Mouse (Mus musculus): ENCODE data around the gene Ldlrap1. TPM values are rescaled to one million over a fixed set of nuclear protein-coding genes. Genes with fewer than 3 reads are reported as not detected.
"Not testable (repeated sequence)": the region's sequence is repeated elsewhere in the genome, so short reads cannot be mapped to it uniquely, and the experiment has no call there.

Gene Ldlrap1
- polyA plus RNA-seq (2012; rRNA removed) = 17.9 and 21.4 TPM in 2 replicates

DNA sequence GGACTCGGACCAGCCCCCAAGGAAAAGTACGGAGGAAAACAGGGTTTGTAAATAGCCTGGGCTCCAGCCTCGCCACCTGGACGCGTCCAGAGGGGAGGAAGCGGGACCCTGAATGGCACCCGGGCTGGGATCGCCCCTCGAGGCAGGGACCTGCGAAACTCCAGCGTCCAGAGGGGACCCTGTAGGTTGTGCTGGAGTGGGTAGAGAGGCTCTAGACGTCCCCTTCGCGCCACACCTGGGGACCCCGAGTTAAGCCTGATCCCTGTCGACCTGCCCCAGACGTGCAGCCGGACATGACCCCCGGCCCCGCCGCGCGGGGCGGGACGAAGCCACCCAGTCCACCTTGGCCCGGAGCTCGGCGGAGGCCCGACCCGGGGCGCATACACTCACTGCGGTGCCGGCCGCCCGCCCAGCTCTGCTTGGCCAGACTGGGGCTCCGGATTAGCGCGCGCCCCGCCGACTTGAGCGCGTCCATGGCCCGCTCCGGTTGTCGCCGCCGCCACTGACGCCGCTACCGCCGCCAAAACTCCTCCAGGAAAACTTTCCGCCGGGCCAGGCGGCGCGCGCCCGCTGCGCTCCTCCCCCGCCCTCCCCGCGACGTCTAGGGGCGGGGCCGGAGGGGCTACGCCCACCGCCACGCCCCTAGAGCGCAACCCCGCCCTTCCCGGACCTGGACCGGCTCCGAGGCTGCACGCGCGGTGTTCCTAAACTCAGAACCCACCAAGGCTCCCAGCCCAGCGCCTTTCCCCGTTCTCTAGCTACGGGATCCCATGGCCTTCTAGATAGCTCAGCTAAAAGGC is at the start of gene Ldlrap1:
Gene Ldlrap1, minus strand, starts transcription at position 599 of the 800 bp plus-strand sequence.
- DNase-seq (ENCODE audit: low spot score) = peak; percentile 83

DNA sequence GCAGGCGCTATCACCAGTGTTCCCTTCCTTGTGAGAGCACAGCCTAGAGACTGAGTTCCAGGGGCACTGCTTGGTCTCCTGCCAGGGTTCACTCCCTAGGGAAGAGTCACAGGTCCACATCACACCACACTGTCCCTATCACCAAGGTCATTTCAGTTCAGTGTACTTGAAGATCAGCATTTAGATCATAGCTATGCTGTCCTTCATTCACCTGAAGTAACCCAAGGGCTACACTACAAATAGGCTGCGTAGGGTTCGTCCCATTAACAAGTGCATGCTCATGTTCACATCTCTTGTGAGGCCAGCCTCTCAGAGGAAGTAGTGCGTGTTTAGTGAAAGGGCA is 46.4 kb upstream of the Ldlrap1 start:
- no peak for DNase-seq (ENCODE audit: low spot score)

DNA sequence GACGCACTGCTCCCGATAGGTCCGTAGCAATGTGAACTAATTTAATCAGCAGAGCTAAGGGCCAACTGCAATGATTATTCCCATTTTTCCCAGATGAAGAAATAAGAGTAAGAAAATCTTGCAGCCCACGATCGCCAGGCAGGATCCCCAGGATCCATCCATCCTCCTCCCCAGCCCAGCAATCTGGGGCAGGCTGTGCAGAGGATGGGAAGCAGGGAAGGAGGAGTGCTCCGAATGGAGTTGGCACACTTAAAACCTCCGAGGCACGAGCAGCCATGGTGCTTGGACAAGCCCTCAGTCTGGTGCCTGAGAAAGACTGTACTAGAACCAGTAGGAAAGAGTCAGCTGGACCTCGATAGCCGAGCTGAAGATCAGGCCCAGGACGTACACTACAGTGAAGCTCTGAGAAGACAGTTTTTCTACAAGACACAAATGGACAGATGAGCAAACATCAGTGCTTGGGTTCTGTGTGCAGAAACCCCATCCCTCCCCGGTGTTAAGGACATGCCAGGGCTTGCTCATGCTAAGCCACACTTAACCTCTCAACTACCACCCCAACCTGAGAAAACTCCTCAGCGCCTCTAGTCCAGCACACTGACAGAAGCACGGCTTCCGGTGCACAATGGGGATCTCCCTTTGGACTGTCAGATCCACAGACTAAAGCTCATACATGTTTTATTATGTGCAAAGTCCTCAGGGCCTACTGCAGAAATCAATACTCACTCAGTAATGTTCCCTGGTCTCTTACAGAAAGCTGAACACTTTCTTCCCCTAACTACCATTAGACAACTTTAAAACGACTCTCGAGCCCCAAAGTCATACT is 45.8 kb upstream of the Ldlrap1 start:
- no peak for DNase-seq (ENCODE audit: low spot score)

DNA sequence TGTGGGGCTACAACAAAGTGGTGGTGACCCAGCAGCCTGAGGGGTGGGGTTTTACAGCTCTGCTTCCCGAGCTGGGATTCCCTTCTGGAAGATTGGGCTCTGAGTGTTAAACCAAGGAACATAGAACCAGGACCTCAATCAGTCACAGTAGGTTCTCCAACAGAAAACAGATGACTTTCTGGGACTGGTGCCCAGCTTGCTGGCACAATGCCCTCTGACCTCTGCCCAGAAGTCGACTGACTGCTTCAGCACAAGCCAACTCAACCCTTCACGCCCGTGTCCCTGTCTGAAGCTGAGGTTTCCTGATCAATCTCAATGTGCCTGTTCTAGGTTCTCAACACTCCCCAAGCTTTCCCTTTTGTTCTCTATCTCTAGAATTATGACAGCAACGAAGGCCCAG is 36.9 kb upstream of the Ldlrap1 start:
- DNase-seq (ENCODE audit: low spot score) = peak; percentile 60

DNA sequence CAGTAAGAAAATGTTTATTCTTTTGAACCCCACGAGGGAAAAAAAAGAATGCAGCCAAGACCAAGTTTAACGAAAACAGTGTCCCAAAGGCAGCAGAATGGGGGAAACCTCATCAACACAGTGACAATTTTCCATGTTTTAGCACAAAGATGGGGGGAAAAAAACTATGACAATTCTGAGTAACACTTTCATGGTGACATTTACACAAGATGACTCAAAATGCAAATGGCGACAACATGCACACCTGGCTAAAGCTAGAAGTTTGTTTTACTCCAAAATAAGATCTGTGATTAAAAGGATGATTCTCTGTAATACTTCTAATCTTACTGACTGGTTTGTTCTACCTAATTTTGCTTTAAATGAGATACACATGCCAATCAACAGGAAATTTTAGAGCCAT is 34.9 kb upstream of the Ldlrap1 start:
- no peak for DNase-seq (ENCODE audit: low spot score)

DNA sequence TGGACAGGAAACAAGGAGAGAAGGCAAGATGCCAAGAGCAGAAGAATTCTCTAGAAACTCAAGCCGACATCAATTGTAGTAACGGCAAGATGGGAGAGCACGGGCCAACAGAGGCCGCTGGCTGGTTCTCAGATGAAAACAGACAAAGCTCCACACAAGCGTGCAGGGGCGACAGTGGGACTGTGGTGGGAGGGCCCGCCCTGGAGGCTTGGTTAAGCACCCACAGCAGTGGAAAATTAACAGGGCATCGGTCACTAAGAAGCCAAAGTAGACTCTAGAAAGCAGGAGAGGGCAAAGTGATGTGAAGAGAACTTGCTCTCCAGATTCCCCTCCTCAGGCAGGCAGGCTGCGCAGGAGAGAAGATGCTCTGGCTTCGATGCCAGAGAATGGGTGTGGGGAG is 34.3 kb upstream of the Ldlrap1 start:
- DNase-seq (ENCODE audit: low spot score) = no peak

DNA sequence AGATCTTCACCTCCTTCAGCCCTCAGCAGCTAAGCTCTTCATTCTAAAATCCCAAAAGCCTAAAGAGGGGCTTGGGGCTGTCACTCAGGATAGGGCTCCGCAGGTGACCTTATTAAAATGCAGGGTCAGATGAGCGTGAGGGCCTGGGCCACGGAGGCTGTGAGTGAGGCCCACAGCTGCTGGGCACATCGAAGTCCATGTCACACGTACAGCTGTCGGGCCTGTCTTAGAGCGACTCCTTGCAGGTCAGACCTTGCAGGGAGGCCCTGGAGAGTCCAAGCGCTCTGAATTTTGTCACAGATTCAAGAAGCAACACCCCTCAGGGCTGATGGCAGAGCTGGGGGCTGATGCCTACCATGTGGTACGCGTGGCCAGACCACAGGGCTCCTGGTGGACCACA is 32.9 kb upstream of the Ldlrap1 start:
- DNase-seq (ENCODE audit: low spot score) = no peak

DNA sequence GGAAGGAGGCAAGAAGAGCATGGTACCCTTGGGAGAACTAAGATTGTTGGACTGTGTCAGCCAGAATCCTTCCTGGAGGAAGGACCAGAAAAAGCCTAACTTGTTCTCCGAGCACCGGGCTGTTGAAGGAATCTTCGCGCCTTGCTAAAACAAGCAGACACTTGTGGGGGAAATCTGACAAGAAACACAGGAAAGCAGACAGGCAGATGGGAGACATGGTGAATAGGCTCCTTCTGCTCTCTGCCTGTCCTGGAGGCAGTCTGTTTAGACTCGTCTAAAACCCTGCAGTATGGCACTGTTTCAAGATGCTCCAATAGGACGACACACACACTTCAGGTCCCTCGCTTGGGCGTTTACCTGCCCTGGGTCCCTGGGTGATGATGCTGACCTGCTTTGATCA is 32.3 kb upstream of the Ldlrap1 start:
- DNase-seq (ENCODE audit: low spot score) = no peak

DNA sequence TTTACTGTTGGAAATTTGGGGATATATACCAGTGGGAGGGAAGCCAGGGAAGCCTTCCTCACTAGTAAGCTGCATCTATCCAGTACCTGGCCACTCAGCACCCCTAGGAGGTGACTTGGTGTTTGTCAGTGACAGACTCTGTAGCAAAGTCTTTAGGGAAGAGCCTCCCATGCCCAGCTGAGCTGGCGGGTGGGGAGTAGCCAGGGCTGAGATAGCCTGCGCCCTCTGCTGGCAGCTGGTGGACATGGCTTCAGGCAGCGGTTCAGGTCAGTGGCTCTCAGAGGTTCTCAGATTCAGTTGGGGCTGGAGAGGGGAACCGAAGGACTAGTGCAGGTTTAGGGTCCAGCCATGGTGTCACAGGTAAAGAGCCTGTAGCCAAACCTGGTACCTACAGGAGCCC is 31.4 kb upstream of the Ldlrap1 start:
- peak; percentile 49 for DNase-seq (ENCODE audit: low spot score)

DNA sequence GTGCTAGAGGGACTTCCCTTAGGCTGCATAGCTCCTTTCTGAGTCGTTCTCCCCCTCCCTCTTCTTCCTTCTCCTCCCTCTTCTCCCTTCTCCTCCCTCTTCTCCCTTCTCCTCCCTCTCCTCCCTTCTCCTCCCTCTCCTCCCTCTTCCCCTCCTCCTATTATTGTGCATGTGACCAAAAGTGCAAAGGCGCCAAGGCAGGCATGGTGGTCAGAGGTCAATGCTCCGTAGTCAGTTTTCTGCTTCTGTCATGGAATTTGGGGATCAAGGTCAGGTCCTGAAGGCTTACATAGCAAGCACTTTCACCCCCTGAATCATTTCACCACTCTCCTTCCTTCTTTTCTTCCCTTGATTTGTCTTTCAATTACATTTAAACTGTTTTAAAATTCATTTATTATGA is 31.0 kb upstream of the Ldlrap1 start:
- DNase-seq (ENCODE audit: low spot score) = no peak

DNA sequence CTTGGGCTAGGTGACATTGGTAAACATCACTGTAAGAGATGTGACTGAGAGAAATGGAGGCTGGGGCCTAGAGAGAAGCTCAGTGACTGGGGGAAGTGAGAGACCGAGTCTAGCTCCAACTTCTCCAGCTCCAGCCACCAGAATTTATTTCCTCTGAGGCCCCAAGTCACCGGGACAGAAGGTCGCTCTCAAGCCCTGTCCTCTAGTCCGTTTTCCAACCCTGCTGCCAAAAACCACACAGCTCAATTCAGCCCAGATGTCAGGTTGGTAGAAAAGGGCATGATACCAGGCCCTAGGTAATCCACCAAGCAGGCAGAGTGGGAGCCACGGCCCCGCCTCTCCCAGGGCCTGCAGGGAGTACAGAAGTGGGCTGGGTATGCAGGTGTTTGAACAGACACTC is 29.8 kb upstream of the Ldlrap1 start:
- DNase-seq (ENCODE audit: low spot score) = no peak

DNA sequence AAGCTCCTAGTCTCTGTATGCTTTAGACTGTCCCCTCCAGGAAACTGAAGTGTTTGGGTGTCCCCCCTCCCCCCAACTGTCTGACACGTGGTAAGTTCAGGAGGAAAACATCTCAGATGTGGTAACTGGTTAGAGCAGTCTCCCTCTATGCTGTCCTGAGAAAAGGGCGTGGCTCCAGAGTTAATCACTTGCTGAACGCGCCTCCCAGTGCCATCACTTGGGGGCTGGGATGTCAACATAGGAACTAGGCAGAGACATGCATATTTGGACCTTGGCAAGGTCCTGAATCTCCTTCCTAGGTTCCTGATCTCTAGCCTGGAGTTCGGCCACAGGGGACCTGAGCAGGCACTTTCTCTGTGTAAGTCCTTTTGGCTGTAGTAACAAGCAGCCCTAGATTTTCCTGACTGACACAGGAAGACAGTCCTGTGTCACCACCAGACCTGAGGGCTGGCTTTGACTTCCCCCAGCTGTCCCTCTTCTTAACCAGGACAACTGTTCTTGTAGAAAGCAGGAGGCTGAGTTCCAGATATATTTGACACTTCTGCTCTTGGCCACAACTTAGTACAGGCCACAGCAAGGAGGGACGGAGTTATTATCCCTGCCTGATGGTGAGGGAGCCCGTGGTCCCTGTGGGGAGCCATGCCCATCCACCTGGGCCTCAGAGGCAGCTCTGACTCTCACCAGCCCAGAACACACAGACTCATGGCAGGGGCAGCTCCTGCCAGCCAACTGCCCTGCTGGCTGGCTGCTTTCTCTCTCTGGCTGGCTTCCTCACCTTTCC is 28.9 kb upstream of the Ldlrap1 start:
- no peak for DNase-seq (ENCODE audit: low spot score)

DNA sequence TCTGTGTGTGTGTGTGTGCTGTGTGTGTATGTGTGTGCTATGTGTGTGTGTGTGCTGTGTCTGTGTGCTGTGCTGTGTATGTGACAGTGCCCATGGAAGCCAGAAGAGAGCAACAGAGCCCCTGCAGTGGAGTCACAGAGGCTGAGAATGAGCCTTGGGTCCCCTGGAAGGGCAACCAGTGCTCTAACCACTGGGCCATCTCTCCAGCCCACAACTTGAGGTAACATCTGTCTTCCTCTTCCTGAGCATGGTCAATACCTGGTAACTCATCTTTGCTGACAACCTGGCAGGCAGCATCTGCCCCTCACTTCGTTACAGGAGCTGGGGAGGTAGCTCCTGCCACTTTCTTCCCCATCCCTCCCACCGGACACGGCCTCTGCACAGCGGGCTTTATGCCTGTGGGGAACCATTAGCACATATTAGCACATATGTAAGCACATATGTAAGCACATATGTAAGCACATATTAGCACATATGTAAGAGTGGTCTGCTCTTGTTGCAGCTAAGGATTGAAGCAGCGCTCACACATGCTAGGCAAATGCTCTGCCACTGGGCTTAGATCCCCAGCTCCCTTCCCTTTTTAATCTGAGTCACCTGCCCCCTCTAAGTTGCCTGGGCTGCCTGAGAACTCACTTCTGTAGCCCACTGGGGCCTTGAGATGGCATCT is 28.1 kb upstream of the Ldlrap1 start:
- DNase-seq (ENCODE audit: low spot score) = no peak

DNA sequence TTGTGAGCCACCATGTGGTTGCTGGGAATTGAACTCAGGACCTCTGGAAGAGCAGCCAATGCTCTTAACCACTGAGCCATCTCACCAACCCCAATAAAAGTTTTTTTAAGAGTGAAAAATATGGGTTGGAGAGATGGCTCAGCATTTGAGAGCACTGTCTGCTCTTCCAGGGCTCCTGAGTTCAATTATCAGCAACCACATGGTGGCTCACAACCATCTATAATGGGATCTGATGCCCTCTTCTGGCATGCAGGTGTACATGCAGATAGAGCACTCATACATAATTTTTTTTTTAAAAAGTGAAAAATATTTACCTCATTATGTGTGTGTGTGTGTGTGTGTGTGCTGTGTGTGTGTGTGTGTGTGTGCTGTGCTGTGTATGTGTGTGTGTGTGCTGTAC is 27.1 kb upstream of the Ldlrap1 start:
- DNase-seq (ENCODE audit: low spot score) = not testable (repeated sequence)

DNA sequence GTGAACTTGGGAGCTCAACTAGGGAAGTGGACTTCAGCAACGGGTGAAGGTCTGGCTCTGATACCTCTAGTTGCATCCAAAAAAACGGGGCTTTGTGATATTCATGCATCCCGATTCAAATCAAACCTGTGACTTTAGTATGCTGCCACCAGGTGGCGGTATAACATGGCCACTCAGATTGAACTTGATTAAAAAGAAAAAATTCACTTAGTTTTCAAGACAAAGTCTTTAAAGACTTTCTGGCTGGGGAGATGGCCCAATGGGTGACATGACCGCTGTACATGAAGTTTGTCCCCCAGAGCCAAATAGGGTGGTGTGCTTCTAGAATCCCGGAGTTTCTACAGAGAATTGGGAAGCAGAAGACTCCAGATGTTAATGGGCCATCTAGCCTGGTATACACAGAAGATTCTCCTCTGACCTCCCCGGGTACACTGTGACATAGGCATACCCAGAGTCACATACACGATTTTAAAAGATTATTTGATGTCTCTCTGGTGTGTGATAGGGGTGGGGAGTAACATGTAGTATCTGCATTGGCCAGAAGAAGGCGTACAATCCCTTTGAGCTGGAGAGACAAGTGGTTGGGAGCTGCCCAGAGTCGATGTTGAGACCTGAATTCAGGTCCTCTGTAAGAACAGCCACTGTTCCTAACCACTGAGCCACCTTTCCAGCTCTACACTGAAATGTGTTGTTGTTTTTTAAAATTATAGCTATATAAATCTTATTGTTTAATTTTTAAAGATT is 25.6 kb upstream of the Ldlrap1 start:
- DNase-seq (ENCODE audit: low spot score) = no peak

DNA sequence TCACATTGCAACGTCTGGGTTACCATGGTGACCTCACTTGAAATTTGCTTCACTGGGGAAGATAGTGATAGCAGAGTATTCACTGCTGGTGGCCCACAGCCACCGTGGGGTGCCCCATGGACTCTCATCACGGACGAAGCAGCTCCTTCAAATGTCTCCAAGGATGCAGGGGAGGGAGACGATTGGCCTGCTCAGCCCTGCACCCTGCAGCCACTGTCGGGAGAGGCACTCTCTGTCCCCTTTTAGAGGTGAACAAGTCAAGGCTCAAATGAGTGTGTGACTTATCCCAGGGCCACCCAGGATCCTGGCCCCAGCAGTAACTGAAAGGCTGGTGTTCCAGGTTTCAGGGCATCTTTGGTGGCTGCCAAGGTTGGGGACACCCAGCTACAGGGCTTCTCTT is 23.9 kb upstream of the Ldlrap1 start:
- no peak for DNase-seq (ENCODE audit: low spot score)

DNA sequence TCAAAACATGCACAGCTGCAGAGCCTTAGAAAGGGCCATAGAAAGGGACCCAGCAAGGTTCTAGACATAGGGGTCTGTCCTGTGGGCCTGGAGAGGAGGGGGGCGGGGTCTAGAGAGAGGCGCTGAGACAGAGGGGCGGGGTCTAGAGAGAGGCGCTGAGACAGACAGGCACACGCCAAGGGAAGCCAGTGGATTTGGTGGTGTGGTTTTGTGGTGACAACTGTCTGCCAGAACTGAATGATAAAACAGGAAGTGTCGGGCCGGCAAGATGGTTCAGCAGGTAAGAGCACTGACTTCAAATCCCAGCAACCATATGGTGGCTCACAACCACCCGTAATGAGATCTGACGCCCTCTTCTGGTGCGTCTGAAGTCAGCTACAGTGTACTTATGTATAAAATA is 19.1 kb upstream of the Ldlrap1 start:
- DNase-seq (ENCODE audit: low spot score) = no peak

DNA sequence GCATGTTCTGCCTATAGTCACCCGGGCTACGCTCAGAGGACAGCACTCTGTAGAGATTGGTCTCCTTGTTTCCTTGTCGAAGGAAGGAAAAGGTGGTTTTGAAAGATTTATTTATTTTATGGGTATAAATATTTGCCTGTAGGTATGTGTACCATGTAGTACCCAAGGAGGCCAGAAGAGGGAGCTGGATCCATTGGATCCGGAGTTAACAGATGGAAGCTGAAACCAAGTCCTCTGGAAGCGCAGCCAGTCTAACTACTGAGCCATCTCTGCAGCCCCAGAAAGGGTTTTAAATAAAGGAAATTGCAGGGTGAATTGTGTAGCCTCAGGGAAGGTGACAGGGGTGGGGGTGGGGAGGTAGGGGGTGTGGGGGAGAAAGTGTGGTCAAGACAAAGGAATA is 16.9 kb upstream of the Ldlrap1 start:
- DNase-seq (ENCODE audit: low spot score) = no peak

DNA sequence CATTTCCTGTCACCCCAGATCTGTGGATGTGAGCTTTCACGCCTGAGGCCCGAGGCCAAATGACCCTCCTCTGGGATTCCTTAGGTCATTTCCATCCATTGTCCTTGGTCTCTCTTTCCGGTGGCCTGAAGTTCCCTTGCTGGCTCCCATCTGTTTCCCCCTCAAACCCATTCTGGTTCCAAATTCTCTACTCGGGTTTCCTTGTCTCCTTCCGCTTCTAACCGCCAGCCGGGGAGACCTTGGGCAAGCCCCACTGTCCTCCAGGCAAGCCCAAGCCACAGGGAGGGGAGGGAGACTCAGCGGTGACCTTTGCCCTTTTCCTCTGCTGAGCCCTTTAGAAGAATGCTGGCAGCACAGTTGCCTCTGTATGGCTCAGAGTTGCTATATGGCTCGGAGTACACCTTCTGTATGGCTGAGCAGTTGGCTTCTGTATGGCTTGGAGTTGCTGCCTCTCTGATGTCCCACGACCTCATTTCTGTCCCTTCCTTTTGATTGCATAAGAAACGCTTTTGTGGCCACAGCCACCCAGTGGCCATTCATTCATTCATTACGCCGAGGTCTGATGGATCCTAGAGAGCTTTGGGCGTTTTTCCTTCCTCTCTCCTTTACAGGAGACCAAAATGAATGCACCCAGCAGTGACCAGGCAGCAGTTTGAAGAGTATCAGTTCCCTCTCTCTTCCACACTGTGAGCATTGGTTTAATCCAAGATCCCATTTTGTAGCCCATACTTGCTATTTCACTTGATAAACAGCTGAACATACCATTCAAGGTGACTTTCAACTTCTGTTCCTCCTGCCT is 11.5 kb upstream of the Ldlrap1 start:
- DNase-seq (ENCODE audit: low spot score) = no peak

DNA sequence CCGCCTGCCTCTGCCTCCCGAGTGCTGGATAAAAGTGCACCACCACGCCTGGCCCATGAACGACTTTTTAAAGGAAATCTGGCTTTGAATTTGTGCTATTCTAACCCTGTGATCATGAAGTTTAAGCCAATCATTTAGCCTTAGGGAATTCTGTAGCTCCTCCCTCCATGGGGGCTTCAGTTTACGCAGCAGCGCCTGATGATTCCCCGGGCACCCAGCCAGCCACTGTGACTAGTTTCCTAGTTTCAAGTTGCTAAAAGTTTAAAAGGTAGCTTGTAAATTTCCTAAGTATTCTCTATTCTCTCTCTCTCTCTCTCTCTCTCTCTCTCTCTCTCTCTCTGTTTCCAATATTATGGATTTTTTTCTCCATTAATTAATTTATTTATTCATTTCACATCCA is 8.4 kb upstream of the Ldlrap1 start:
- no peak for DNase-seq (ENCODE audit: low spot score)
